Mouse (Mus musculus) hindbrain, embryonic 11.5 days (tissue): ENCODE measurements at regions not wholly inside any gene's neighbourhood (a gene's known extent, or its start where the extent isn't known, plus 50 kb on each side); places are given as distances from the start of the nearest gene placed in this dataset.

ENCODE experiments used
- ATAC-seq: fragments of 200-750 bp; cut with Nextera tagmentation; 2 replicates; pipeline ENCODE4 v1.8.0; 2017; ENCODE audit warnings: mild to moderate bottlenecking, moderate TSS enrichment, moderate library complexity; ENCODE audit not compliant: low FRiP score
- DNase-seq: peaks from one replicate; pipeline ENCODE4 v3.0.0-alpha.2; 2015; ENCODE audit warnings: low spot score
- H3K27ac ChIP-seq: fragments of 300-500 bp; sonication (generic); 2 replicates; pipeline ENCODE4 v1.5.1; 2014; ENCODE audit warnings: mild to moderate bottlenecking, low read depth, low read length
- H3K27me3 ChIP-seq: fragments of 300-500 bp; sonication (generic); 2 replicates; pipeline ENCODE4 v1.6.1; 2014; ENCODE audit warnings: mild to moderate bottlenecking, low read length, moderate library complexity, mixed read lengths; ENCODE audit not compliant: control insufficient read depth, insufficient read depth
- H3K36me3 ChIP-seq: fragments of 300-500 bp; sonication (generic); 2 replicates; pipeline ENCODE4 v1.6.1; 2014; ENCODE audit warnings: mild to moderate bottlenecking, low read length, moderate library complexity, mixed read lengths; ENCODE audit not compliant: control insufficient read depth, insufficient read depth
- H3K4me1 ChIP-seq: fragments of 300-500 bp; sonication (generic); replicated peaks from 2 replicates; pipeline ENCODE4 v1.6.1; 2014; ENCODE audit warnings: low read length, mixed read lengths; ENCODE audit not compliant: control insufficient read depth, insufficient read depth
- H3K4me2 ChIP-seq: fragments of 300-500 bp; sonication (generic); replicated peaks from 2 replicates; pipeline ENCODE4 v1.6.1; 2014; ENCODE audit warnings: mild to moderate bottlenecking, low read depth, low read length
- H3K4me3 ChIP-seq: fragments of 300-500 bp; sonication (generic); 2 replicates; pipeline ENCODE4 v1.5.1; 2014; ENCODE audit warnings: low read depth, low read length
- H3K9ac ChIP-seq: fragments of 300-500 bp; sonication (generic); 2 replicates; pipeline ENCODE4 v1.6.1; 2014; ENCODE audit warnings: low read depth, low read length
- H3K9me3 ChIP-seq: fragments of 300-500 bp; sonication (generic); 2 replicates; pipeline ENCODE4 v1.6.1; 2016; ENCODE audit warnings: low read length; ENCODE audit not compliant: control insufficient read depth
- WGBS: fragments of 180-500 bp; shearing (Covaris S2); extraction: QIAGEN DNeasy Blood & Tissue Kit; methylation state at CpG from one replicate; pipeline ENCODE4 v1.1.7; 2014; 5-methylcytosine and 5-hydroxymethylcytosine counted together

GRCm38 (mm10) chr3:70535084-70535483, 527.7 kb downstream of the Otol1 start:
- H3K27ac ChIP-seq: no peak overlapping the region
- H3K4me3 ChIP-seq: no peak overlapping the region
- no peaks in the 10 kb centered on the region for H3K4me1 ChIP-seq
- H3K27me3 ChIP-seq: no peaks in the 10 kb centered on the region
- H3K4me2 ChIP-seq: no peak overlapping the region
- ATAC-seq (no peak), DNase-seq (no peak)
- no peaks in the 10 kb centered on the region for H3K36me3 ChIP-seq
- 81% methylated on average over 2 of the region's 2 CpGs for WGBS
- no peaks in the 10 kb centered on the region for H3K9me3 ChIP-seq
- no peak overlapping the region for H3K9ac ChIP-seq

- Histone ChIP-seq H3K36me3 (no peaks in the 10 kb centered on the region), H3K4me2 (no peak overlapping the region), H3K27me3 (no peaks in the 10 kb centered on the region), H3K4me3 (no peak overlapping the region), H3K9ac (no peak overlapping the region), H3K4me1 (no peaks in the 10 kb centered on the region), H3K27ac (no peak overlapping the region), H3K9me3 (no peaks in the 10 kb centered on the region)
- DNase-seq (no peak), ATAC-seq (no peak)
- 74% methylated on average over 1 of the region's 1 CpGs for WGBS
Observed at GRCm38 (mm10) chr3:70543911-70544310, 536.5 kb downstream of the Otol1 start.

- WGBS: 83% methylated on average over 4 of the region's 4 CpGs
- Histone ChIP-seq H3K4me2 (no peak overlapping the region), H3K9me3 (no peaks in the 10 kb centered on the region), H3K4me1 (no peaks in the 10 kb centered on the region), H3K27me3 (no peaks in the 10 kb centered on the region), H3K4me3 (no peak overlapping the region), H3K36me3 (no peaks in the 10 kb centered on the region), H3K9ac (no peak overlapping the region), H3K27ac (no peak overlapping the region)
- DNase-seq: no peak
- no peak for ATAC-seq
Observed at GRCm38 (mm10) chr3:70557821-70558220, 550.4 kb downstream of the Otol1 start.

GRCm38 (mm10) chr3:70566140-70566857, 558.9 kb downstream of the Otol1 start:
- Histone ChIP-seq H3K4me1 (no peaks in the 10 kb centered on the region), H3K4me2 (no peak overlapping the region), H3K36me3 (no peaks in the 10 kb centered on the region), H3K27ac (no peak overlapping the region), H3K9me3 (no peaks in the 10 kb centered on the region), H3K9ac (no peak overlapping the region), H3K27me3 (no peaks in the 10 kb centered on the region), H3K4me3 (no peak overlapping the region)
- ATAC-seq: no peak
- WGBS: 81% methylated on average over 3 of the region's 3 CpGs
- no peak for DNase-seq

- H3K36me3 ChIP-seq: no peaks in the 10 kb centered on the region
- H3K4me3 ChIP-seq: no peak overlapping the region
- no peak overlapping the region for H3K4me2 ChIP-seq
- H3K4me1 ChIP-seq: no peaks in the 10 kb centered on the region
- H3K9me3 ChIP-seq: no peaks in the 10 kb centered on the region
- DNase-seq (no peak), ATAC-seq (no peak)
- WGBS: 59% methylated on average over 4 of the region's 4 CpGs
- no peaks in the 10 kb centered on the region for H3K27me3 ChIP-seq
- H3K9ac ChIP-seq: no peak overlapping the region
- H3K27ac ChIP-seq: no peak overlapping the region
Observed at GRCm38 (mm10) chr3:70594785-70595184, 587.4 kb downstream of the Otol1 start.
